Mouse (Mus musculus) spleen, postnatal 4 days (tissue): ENCODE measurements around the gene Slc22a1.

ENCODE experiments used
- DNase-seq, 2 experiments: peaks; one replicate each; pipeline ENCODE4 v3.0.0; 2022; ENCODE audit warnings: low spot score in 2 of 2

The Slc22a1 gene

DNA sequence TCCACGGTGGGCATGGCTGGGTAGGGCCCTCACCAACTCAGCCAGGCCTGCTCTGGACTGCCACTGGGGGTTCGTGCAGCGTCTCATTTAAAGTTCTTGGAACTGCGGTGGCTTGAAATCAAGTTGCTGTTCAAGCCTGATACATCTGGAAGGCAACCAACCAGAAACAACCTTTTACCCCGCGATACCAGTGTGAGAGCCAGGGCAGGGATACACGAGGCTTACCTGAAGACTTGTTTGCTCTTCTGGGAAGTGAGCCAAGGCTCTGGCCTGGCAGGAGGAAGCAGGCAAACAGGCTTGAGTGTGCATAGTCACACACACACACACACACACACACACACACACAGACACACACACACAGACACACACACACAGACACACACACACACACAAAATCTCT is at the start of gene Slc22a1:
Gene Slc22a1, minus strand, starts transcription at position 184 of the 400 bp plus-strand sequence.
- DNase-seq = no peak

DNA sequence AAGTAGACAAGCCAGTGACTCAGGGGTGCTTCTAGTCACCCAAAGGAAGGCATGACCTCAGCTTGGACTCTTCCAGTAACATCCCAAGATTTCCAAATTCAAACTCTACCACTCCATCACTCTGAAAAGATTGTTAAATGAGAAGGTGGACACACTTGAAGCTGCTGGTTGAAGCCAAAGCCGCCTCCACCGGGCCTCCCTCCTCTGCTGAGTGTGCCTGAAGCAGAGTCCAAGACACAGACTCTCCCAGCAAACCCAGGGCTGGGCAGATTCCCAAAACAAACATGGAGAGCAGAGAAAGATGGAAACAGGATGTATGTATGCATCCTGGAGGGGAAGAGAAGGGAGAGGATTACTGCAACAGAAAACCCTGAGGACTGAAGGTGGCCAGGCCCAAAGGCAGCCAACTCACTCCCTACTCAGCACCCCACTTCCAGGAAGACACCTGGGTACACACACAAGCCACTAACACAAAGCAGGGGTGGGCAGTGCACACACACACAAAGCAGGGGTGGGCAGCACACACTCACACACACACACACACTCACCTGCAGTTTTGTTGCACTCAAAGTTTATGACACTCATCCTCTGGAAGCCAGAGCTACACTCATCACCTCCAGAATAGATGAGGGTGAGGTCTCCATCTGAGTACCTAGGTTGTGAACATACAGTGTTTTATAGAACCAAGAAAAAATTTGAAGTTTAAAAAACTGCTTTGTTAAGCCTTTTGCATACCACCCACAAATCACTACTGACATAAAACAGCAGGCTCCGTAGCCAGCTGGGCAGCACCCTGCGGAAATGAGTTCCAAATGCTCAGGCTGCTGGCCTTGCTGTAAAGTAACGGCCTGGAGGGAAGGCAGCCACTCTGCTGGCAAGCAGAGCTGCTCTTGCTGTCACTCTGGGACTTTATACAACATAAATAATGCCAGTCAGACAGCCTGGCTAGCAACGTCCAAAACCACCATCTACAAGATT is 49.4 kb upstream of the Slc22a1 start:
- no peak for DNase-seq

DNA sequence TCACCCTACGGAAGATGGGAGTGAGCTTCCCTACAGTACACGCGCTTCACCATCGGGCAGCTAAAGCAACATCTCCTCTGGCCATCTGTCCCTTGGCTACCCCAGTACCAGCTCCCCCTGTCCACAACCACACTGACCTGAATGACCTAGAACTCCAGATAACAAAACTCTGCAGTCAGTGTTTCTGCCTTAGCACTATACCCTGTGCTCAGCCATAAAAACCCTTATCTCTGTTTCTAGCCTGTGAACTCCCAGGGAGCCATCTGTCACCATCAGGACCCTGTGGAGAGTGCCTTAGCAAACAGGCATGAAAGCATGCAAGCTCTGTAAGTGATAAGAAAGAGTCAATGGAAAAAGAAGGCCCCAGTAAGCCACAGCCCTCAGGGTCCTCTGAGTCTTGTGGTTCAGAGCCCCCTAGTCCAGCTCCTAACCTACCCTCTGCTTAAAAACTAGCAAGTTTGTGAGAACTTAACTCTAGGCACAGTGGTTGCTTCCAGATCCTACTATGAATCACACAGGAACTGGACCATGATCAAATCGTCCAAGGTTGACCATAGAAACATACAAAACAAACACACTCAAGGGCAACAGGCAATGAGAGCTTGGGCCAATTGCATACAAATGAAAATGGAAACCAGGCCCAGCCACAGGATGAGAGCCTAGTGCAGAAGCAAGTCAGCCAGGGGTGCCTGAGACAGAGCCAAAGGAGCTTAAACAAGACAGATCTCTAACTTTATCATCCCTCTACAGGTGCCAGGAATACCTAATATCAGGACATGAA is 48.5 kb upstream of the Slc22a1 start:
- no peak for DNase-seq

DNA sequence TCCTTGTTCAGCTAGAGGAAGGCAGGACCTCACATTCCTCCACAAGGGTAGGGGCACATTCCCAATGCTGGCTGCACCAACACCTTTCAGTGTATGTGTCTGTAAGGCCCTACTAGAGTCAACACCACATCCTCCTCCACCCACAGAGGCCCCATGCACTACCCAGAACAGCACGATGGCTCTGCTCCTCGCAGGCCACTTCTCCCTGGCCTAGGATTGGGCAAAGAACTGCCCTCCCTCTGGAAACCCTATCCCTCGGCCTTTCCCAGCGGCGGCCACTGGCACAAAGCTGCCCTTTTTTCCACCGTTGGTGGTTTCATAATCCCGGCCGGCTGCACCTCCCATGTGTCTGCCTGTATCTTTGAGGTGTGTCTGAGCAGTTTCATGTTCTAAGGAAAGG is 47.0 kb upstream of the Slc22a1 start:
- DNase-seq = no peak

DNA sequence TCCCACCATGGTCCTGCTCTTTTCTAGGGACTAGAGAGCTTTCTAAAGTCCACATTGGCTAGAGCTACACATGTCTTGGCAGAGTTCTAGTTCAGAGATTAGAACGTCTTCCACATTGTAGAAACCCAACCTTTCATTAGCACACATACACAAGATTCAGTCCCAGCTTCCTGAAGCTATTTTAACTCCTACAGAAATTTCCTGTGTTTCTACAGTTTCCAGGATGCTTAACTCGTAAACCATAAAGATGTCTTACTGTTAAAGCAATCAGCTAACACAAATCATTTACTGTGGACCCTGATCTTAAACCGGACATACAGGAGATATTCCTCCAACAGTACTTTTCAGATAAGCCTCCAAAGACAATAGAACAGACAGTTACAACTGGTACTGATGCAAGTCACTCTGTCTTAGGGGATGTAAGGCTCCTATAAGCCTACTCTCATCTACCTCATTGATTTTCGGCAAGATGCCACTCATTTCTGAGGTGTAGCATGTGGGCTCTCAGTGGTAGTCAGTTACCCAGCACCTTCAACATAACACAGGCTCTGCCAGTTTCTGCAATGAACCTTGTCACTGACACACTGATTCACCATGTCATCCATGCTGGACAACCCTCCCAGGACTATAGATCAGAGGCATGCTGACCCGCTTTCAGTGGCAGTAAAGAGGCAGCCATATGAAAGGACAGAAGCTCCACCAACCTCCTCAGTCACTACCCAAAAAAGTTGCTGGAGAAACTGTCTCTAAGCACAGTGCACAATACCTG is 45.7 kb upstream of the Slc22a1 start:
- no peak for DNase-seq

DNA sequence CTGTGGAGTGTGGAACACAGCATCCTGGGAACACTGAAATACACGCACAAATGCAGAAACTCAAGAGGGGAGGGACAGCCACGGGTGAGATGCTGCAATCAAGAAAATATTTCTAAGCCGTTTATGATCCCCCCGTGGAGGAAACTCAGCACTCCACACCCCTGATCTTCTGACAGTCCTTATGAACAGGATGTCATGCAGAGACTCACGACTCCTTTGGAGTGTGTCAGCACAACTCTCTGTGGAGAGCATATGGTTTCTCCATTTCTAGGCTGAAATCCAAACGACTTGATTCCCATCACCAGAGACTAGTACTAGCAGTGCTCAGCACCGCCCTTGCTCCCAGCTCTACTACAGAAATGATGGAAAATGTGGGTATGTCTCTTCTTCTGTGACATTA is 42.6 kb upstream of the Slc22a1 start:
- DNase-seq = no peak

DNA sequence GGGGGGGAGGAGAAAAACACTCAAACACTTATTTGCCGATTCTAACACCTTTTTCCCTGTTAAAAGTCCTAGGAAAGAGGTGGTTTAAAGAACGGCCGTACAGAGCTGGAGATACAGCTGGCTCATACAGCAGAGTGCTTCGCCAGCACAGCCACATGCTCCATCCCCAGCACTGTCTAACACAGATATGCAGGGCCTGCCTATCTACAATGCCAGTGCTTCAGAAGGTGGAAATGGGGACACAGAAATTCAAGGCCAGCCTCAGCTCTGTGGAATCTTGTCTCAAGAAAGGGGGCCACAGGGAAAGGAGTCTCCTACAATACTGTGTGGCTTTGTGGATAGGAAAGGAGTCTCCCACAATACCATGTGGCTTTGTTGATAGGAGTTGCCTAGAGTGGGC is 41.8 kb upstream of the Slc22a1 start:
- DNase-seq = no peak

DNA sequence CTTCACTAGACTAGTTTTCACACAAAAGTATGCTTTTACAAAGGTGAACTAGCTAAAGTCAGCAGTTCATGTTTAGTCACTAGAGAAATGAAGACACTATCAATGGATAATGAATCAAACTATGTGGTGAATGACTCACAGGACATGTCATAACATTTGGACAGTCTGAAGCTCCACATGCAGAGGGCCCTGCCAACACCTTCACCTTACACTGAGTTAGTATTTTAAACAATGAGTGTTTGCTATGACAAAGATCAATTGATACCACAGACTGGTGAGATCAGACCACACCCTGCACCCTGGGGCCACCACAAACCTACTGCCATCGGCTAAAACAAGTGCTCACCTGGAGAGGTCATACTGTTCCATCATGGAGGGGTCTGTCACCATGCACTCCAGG is 39.4 kb upstream of the Slc22a1 start:
- DNase-seq = no peak

DNA sequence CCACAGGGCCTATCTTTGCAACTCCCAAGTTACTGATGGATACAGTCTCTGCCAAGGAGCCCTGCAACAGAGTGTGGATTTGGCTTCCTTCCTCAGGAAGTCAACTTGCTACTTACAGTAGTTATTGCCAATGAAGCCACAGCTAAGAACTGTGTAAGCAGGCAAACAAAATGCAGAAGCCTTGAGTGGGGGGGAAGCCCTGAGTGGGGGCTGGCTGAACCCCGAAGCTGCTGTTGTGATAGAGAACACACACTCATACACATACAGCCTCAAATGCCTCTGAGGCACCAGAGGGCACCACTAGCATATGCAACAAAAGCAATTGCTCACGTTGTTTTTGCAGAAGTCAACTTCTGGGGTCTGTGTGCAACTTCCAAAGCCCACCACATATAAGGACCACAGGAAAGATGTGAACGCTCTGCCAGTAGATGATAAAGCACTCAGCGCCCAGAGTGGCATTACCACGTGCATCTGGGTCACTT is 38.5 kb upstream of the Slc22a1 start:
- DNase-seq = no peak

DNA sequence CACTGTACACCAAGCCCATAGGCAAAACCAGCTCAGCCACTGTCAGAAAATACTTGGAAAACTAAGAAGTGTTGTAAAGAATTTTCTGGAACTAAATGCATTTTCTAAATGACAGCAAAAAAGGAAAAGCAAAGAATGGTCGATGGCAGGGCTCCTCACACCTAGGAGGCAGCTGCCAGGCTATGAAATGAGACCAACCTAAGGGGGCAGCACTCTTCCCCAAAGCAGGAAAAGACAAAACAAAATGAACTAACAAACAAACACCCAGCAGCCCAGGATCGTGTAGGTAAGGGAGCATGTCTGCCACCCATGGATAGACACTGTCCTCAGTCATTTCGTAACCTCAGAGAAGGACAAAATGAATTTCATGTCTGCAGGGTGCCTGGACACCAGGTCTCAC is 37.4 kb upstream of the Slc22a1 start:
- no peak for DNase-seq

DNA sequence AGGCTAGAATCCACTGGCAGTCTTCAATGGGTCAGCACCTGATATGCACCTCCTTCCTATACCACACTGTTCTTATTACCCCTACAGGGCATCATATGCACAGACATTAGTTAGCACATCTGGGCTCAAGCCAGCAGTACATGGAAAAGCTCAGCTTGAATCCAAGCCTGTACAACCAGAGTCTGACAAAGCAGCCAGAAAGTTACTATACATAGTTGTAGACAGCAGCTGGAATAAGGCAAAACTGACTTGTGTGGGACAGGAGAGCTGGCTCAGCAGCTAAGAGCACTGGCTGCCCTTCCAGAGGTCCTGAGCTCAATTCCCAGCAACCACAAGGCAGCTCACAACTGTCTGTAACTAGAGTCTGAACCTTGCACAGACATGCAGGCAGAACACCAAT is 36.6 kb upstream of the Slc22a1 start:
- no peak for DNase-seq

DNA sequence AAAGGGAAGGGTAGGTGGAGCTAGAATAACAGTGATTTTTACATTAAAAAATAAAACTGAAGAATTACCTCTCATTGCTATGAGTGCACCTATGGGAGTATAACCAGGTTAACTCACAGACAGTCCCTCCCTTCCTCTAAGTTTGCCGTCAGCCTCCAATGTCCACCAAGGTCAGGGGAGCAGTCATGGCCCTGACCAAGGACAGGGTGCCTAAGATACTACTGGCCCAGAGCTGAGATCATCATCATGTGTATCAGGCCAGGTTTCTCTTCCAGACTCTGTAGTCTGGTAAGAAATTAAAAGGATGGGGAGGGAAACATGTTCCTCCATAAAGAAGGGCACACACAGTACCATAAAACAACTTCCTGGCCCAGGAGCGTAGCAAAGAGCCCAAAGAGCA is 35.3 kb upstream of the Slc22a1 start:
- no peak for DNase-seq

DNA sequence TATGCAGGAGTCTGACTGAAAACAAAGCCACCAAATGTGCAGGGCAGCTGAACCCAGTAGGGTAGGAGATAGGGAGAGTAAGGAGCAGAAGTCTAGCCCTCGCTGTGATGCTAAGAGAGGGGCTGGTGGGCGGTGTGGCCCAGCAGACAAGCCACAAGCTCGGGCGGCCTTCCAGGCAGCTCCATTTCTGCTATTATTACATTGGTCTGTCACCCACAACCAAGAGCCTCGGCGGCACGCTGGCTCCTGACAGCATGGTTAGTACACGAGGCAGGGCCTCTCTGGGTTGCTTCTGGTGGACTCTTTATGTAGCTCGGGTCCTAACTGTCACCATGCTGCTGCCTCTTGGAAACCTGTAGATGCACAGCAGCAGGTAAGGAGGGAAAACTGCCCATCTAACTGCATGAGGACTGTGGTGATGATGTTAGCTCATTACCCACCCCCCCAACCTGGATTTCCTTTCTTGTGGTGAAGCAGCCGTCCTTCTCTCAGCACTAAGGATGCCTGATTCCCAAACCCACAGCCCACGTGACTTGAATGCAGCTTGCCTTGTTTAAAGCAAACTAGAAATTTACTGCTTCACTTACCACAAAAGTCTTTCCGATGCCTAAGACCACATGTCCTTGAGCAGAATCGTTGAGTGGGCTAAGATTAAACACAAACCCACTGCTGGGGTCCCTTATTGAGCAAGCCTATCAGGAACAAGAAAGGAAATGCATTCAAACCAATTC is 34.6 kb upstream of the Slc22a1 start:
- DNase-seq = no peak

DNA sequence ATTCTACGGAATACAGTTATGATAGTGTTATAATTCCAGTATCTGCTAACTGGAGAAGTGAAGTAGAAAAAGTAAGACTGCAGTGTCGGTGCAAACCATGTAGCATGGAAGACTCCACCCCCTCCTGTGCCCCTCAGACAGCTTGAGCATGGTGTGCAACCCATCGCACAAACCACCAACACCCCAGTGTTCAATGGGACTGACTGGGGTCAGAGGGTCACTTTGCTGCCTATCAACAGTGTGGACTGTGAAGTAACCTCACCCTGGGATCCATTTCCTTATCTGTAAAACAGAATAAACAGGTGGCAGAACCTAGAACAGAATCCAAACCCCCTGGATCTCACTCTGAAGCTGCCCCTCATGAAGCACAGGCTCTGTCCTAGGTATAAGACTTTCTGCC is 32.8 kb upstream of the Slc22a1 start:
- DNase-seq = no peak

DNA sequence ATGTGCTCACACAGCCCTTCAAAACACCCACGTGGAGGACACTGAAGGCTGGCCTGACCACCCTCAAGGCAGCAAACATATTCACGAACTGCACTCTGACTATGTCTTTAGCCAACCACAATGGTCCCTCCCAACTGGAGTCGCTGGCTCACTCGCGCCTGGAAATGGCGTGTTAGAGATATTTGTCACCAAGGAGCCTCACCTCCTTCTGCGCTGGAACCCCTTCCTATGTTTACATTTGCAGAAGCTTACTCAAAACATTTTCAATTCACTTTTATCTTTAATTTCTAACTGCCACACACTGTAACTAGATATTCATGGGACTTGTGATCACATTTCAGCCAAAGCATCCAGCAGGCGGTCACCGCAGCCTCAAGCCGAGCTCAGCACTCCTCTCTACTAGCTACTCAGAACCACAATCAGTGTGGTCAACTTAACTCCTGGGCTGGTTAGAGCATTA is 31.0 kb upstream of the Slc22a1 start:
- DNase-seq = no peak

DNA sequence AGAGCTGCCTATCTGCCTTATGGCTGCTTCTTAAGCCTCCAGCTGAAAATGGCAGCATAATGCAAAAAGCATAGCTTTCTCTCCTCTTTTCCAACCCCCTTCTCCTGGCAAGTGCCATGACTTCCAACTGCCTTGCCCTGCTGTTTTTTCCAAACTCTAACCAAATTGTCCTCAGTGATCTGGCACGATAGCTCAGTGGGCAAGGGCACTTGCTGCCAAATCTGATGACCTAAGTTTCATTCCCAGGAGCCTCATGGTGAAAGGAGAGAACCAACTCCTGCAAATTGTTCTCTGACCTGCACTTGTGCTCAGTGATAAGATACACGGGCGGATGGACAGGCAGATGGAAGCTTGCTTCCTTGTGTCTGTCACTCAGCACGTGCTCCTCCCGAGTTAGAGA is 27.3 kb upstream of the Slc22a1 start:
- DNase-seq = no peak

DNA sequence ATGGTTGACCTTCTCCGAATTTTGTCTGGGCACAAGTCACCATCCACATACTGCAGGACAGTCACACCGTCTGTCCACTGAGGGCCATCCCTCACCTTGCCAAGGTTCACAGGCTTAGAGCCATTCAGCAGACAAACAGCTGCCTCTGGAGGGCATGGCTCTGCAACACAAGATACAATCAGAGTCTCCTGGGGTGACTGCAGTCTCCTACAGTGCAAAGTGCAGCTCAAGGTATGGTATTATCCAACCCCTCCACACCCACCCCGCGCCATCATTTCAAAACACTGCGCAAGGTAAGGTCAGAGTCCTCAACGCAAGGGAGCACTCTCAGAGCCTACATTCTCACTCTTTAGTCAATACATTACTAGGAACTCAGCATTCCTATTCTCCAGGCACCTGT is 24.7 kb upstream of the Slc22a1 start:
- DNase-seq = no peak

DNA sequence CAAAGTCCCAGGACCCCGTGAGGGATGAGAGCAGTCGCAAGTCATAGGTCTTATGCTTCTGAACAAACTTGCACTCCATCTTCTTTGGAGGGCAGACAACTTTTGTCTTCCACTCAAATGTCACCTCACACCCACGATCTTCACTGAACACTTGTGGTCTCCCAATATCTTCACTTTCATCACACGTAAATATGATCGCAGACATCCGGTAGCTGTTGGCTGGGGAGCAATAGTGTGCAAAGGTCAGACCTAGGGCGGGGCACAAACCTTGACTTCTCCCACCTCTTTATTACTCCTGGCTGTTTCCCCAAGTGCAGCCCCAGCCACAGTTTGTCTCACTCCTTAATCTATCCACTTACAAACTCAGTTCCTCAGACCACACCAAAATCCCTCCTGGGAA is 16.3 kb upstream of the Slc22a1 start:
- DNase-seq = no peak

DNA sequence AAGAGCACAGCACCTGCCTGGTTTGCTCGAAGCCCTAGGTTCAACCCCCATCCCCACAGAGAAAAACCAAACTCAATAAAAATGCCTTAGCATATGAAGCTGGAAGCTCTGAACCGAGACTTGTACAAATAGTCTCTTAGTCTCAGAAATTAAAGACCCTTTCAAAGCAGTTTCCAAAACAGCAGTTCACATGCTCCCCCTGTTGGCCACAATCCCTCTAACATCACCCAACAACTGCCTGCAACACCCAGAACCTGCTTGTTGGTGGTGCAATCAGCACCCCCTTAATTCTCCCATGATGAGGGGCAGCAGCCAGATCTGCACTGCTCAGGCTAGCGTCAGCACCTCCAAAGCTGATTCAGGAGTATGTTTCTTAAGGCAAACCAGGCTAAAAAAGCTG is 13.9 kb upstream of the Slc22a1 start:
- DNase-seq = no peak

DNA sequence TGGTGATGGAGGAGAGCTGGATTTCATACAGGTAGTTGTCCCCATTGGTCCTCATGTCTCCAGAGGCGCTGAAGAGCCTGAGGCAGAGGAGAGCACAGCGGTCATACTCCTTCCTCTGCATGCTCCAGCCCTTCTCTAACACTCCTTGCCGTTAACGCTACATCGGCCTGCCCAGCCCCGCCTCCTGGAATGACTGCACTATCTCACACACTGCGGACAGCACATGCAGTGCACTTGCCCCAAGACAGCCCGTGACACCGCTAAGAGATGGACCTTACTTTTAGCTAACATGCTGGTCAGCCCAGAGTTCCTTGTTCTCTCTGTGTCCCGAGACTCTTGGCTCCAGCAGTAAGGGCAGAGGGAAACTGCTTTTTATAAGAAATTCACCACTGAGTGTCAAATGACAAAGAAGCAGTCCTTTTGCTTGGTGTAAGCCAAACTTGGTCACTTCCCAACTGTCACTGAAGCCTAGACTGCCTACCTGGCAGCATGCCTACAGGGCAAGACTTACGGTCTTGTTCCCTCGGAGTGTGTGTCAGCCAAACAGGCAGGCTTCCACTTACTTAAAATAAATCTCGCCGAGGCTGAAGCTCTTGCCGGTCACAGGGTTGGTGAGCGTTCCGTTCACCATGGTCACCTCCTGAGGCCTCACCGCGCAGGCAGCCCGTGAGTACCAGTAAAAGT is 12.9 kb upstream of the Slc22a1 start:
- DNase-seq = no peak
